1 mouse cellular context compared by ENCODE assay signal in the genomic region with DNA sequence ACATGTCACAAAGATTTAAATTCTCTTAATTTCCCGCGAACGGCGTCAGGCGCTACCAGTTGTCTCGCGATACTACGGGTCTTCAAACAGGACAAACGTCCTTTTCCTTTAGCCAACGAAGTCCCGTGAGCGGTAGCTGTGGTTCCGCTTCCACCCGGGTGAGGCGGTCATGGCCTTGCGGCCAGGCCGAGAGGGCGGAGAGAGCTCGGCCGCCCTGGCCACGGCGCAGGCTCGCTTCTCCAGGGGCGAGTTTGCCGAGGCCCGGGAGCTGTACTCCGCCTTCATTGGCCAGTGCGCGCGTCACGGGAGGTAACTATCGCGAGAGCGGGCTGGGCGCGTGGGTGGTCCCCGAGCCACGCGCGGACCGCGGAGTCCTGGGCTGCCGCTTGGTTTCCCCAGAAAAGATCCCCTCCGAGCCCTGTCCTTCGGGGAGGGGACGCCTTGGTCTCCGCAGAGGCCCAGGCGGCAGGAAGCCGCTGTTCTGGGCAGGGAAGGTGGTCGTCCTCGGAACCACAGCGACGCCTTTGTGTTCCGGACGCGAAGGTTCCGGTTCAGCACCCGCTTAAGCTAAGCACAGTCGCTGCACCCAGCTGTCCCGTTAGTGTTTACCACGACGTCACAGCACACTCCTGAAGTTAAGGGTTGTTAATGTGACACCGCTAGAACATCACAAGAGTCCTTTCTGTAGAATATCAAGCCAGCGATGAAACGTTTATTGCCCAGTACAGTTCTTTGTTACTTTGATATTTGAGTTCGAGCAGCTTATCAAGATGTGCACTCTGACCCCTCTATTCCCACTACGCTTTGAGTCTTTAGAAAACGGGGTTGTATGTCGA.
A peak's percentile ranks its signal among the peaks of the same experiment; 100 is the strongest.
TF ChIP-seq lines count a peak whose summit lies in the region.

Ttc32 (plus strand) TSS at position 110 of the 836 bp plus-strand sequence.

TF ChIP-seq in CH12.LX, 34 proteins besides CTCF, POLR2A, EP300 and RAD21 (continued from another document):
- TF ChIP-seq ELF1 (IDR thresholded peaks at IDR 0.05; ENCODE audit: low read depth, low read length) (peak; percentile 74), ETS1 (conservative IDR thresholded peaks at IDR 0.05; ENCODE audit: low read depth, low read length) (peak; percentile 50), USF2 (conservative IDR thresholded peaks at IDR 0.05; ENCODE audit: low read depth, low read length) (no peak), SIN3A (IDR thresholded peaks at IDR 0.05; ENCODE audit: low read length) (peak; percentile 89), CHD2 (IDR thresholded peaks at IDR 0.05; ENCODE audit: low read length) (peak; percentile 98), IRF4 (IDR thresholded peaks at IDR 0.05; ENCODE audit: low read depth, low read length) (peak; percentile 60; the same call in 1 of the 2 replicates), NRF1 (IDR thresholded peaks at IDR 0.05; ENCODE audit: low read depth, low read length) (peak; percentile 75), PAX5 (IDR thresholded peaks at IDR 0.05; ENCODE audit: low read length) (no peak), NELFE (IDR thresholded peaks at IDR 0.05; ENCODE audit: low read depth, low read length) (peak; percentile 94), ZKSCAN1 (IDR thresholded peaks at IDR 0.05; ENCODE audit: borderline replicate concordance, low read depth, low read length) (no peak), JUND (conservative IDR thresholded peaks at IDR 0.05; ENCODE audit: low read depth, low read length) (no peak), TCF12 (IDR thresholded peaks at IDR 0.05; ENCODE audit: low read depth, low read length) (peak; percentile 54), MAFK (IDR thresholded peaks at IDR 0.05; ENCODE audit: insufficient replicate concordance, low read length) (0 out of 2 replicates have a peak, but pooled peaks have one; percentile 15), GABPA (IDR thresholded peaks at IDR 0.05; ENCODE audit: insufficient replicate concordance, low read depth, low read length) (no peak), RCOR1 (conservative IDR thresholded peaks at IDR 0.05; ENCODE audit: low read depth, low read length) (0 out of 2 replicates have a peak, but pooled peaks have one; percentile 22), JUN (IDR thresholded peaks at IDR 0.05; ENCODE audit: insufficient read depth, low read depth, low read length) (no peak), HCFC1 (IDR thresholded peaks at IDR 0.05; ENCODE audit: low read depth, low read length) (peak; percentile 77), MXI1 (IDR thresholded peaks at IDR 0.05; ENCODE audit: low read depth, low read length) (peak; percentile 81), E2F4 (IDR thresholded peaks at IDR 0.05; ENCODE audit: insufficient replicate concordance, low read depth, low read length) (peak; percentile 99), ZMIZ1 (IDR thresholded peaks at IDR 0.05; ENCODE audit: low read depth, low read length) (peak; percentile 91), USF1 (IDR thresholded peaks at IDR 0.05; ENCODE audit: low read depth, low read length) (no peak; the same call in 1 of the 2 replicates), MAZ (IDR thresholded peaks at IDR 0.05; ENCODE audit: low read depth, low read length) (no peak), MAX (IDR thresholded peaks at IDR 0.05; ENCODE audit: low read length) (peak; percentile 47), UBTF (IDR thresholded peaks at IDR 0.05; ENCODE audit: low read depth, low read length) (peak; percentile 83), MEF2A (IDR thresholded peaks at IDR 0.05; ENCODE audit: borderline replicate concordance, low read depth, low read length) (peak; percentile 41; the same call in 1 of the 2 replicates), CHD1 (IDR thresholded peaks at IDR 0.05; ENCODE audit: low read depth, low read length) (no peak; the same call in 1 of the 2 replicates), KAT2A (IDR thresholded peaks at IDR 0.05; ENCODE audit: insufficient replicate concordance, low read length) (peak; percentile 90), MYC (IDR thresholded peaks at IDR 0.05; ENCODE audit: low read depth, low read length) (peak; percentile 58; the same call in 1 of the 2 replicates), BHLHE40 (IDR thresholded peaks at IDR 0.05; ENCODE audit: low read depth, low read length) (peak; percentile 99), POLR2AphosphoS2 (IDR thresholded peaks at IDR 0.05; ENCODE audit: low read depth, low read length) (peak; percentile 76; the same call in 1 of the 2 replicates), ZNF384 (IDR thresholded peaks at IDR 0.05; ENCODE audit: low read depth, low read length) (no peak), TBP (conservative IDR thresholded peaks at IDR 0.05; ENCODE audit: low read depth, low read length) (peak; percentile 74), SMC3 (IDR thresholded peaks at IDR 0.05; ENCODE audit: low read depth, low read length) (no peak)
